Mouse (Mus musculus) urinary bladder, adult 2 months (tissue): ENCODE data around the gene Trpv3. TPM values are rescaled to one million over a fixed set of nuclear protein-coding genes. Genes with fewer than 3 reads are reported as not detected.
"Not testable (repeated sequence)": the region's sequence is repeated elsewhere in the genome, so short reads cannot be mapped to it uniquely, and the experiment has no call there.

Source experiments
- DNase-seq: peaks from one replicate; pipeline ENCODE4 v3.0.0; 2022; ENCODE audit warnings: low spot score
- polyA plus RNA-seq: library from polyadenylated mRNA; depleted of rRNA; stranded (reverse); fragments of >200 nt; gene quantifications from 2 replicates; pipeline ENCODE4 v1.2.3, GENCODE M21; 2012; rRNA removed

The Trpv3 gene
- polyA plus RNA-seq, 1 experiment = 0.32 TPM

DNA sequence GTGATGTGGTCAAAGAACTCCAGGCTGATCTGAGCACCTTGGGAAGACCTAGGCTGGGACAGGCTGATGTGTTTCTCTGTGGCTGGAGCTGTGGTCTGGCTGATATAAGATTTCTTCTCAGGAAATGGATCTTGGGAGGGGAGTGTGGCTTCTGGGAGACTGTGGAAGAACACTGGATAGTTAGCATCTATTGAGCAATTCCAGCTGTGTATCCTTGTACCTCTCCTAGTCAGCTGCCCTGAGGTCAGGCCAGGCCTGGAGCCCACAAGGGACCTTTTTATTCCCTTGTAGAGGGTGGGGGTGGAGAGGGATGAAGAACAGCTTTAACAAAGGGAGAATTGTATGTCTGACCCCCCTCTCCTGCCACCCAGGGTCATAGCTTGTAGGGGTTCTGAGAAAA, 17.2 kb downstream of the Trpv3 start:
- no peak for DNase-seq

DNA sequence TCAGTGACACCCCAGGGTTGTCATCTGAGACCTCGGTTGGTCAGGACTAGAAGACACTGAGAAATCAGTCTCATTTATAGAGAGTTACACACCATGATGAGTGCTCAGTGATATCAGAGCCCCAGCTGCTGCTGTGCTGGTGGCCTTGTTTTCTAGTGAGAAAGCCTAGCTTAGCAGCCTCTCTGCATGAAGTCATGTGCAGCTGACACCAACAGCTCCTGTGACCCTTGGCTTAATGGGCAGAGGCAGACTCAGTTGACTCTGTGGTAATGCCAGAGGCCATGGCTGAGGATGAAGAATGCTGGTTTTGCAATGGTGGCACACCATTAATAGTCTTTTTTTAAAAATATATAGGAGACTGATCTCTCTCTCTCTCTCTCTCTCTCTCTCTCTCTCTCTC, 22.4 kb downstream of the Trpv3 start:
- no peak for DNase-seq

DNA sequence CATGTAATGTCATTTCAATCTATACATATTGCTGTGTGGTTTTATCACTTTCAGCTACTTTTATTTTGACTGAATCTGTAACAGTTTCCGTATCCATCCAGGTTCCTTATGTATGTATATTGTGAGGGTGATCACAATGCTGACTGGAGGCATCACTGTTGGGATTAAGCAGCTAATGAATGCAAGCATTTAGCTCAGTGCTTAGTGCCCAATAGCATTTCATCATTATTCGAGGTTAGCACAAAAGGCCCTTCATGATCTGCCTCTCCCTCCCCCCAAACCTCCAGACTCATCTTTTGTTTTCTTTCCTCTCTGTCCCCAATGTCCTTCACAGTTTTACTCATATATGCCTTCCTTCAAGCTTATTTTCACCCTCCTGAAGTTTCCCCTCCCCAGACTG, 35.9 kb downstream of the Trpv3 start:
- DNase-seq = no peak

DNA sequence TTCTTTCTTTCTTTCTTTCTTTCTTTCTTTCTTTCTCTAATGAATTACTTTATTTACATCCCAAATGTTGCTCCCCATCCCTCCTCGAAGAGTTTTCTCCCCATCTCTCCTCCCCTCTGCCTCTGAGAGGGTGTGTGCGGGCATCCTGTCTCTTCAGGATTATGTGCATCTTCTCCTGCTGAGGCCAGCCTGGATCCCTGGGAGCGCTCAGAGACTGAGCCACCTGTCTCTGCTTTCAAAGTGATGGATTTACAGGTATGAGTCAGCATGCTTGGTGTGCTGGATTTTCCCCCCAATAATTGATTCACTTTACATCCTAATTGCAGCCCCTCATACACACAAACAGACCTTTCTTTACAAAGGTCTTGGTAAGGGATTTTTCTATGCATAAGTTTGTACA, 48.8 kb downstream of the Trpv3 start:
- DNase-seq = no peak

DNA sequence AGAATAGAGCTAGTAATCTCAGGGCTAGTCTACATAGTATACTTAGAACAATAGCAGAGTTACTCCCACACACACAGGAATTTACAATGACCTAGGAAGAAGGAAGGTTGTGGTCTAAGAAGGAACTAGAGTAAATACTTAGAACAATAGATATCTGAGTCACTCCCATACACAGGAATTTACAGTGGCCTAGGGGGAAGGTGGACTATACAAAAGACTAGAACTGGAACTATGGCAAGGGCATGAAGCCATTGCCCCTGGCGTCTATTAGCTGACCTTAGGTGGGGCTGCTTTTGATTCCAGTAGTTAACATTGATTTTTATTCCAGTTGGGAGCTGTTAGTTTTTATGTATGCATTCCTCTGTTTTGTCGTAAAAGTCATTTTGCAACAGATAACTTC, 51.4 kb downstream of the Trpv3 start:
- not testable (repeated sequence) for DNase-seq

DNA sequence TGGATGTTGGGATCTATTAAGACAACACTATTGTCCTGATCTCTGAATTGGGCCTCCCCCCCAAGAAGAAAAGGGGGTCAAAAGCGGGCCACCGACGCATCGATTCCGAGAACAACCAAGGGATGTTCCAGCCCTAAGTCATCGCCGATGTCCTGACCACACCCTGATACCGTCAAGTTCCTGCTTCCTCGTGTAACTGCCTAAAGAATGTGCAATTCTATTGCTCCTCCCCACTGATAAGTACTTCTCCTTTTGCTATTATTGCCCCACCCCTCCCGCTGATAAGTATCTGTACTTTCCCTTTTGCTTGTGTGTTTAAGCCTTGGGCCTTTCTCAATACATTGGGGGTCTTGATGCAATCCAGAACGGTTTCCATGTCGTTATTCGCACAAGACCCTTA, 53.9 kb downstream of the Trpv3 start:
- not testable (repeated sequence) for DNase-seq

DNA sequence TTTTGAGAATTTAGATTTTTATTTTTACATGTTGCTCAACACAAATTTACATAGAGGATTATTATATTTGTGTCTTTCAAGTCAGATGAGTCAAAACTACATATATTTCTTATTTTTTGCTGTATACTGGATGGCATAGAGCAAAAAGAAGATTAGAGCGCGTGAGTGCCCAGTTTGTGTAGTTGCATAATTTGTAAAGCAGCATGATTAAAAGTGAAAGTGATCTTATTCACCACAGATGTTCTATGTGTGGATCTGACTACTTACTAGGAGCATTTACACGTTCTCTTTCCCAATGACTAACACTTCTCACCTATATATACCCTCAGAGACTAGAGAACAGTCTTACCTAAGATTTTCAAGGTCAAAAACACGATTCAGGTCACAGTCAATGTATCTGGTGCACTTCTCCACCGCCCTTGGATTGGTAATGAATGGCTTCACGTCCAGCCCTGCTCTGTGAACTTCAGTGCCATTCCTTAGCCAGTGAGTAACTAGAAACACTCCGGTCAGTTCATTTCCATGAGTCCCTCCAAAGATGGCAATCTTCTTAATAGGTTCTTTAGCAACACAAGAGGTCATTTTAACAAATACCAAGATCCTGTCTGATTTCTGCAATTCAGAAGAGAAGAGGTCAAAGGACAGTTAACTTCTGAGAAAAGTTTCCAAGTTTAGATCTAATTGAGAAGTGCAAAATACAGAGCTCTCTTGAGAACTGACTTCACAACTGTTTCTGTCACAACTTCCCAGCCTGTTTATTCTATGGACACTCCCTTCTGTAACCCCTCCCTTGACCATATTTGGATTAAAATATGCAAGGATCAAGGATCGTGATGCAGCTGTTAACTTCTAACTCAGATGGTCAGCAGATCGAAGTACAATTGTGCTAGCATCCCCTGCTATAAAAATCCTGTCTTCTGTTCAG, 57.0 kb downstream of the Trpv3 start:
- no peak for DNase-seq

DNA sequence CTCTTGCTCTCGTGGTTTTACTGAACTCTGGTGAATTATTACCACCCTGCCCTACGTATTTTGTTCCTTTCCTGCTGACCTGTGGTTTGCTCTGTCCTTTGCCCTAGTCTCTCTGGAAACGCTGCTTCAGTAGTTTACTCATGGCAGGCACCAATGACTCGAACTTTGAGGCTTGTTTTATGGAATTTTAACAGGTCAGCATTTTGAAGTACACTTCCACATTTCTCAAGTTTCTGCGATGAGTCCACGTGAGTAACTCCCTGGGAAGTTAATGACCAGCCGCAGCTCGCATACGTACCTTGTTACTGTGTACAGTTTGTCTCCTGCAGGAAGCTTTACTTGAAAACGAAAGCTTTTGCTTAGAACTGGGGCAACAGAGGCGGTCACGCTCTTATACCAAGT, 59.3 kb downstream of the Trpv3 start:
- no peak for DNase-seq

DNA sequence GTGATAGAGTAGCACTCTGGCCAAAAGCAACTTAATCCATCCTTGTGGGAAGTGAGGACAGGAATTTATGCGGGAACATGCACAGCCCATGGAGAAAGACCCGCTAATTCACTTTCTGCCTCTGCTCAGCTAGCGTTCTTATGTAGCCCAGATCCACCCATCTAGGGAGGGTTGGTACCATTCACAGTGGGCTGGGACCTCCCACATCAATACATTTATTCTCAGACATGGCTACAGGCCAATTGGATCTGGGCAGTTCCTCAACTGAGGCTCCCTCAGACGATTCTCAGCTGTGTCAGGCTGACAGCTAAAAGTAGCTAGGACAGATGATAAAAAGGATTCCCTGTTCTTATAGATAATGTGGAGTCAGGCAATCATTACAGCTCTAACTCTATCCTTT, 60.2 kb downstream of the Trpv3 start:
- no peak for DNase-seq

DNA sequence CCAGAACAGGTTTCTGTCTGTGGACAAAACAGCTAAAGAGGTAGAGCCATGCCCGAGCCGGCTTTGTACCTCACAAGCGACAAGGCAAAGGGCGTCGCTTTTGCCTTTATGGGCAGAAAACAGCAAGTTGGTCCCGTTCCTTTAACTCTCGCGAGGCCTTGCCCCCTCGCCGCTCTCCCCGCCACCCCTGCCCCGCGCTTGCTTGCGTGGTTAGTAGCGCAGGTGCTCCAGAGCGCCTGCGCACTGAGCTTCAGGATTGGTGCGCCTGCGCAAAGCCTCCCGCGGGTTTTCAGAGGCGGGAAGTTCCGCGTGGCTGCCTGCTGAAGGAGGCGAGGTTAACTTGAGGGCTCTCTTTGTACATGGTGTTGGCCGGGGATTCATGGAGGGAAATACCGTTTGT, 62.3 kb downstream of the Trpv3 start, which contains the start of the genes Aspa, Gm49340 and Spata22:
Gene Aspa, minus strand, starts transcription at position 155 of the 400 bp plus-strand sequence.
Gene Gm49340, plus strand, starts transcription at position 300 of the 400 bp plus-strand sequence.
Gene Spata22, plus strand, starts transcription at position 300 of the 400 bp plus-strand sequence.
- DNase-seq = no peak

DNA sequence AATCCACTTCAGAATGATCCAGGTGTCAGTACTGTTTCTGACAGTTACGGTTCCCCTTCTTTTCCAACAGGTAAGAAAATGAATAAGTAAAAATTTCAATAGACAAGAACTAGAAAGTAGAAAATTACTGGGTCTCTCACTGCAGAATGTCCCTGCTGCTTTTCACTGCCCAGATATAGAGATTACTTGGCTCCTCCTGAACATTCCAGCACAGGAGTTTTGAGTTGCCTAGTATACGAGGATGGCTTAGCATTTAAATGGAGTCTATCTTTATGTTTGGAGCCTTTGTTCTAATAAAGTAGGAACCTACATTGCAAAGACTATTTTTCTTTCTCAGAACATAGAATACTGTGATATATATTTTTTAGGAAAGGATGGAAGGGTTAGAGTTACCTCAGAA, 66.2 kb downstream of the Trpv3 start:
- DNase-seq = no peak

DNA sequence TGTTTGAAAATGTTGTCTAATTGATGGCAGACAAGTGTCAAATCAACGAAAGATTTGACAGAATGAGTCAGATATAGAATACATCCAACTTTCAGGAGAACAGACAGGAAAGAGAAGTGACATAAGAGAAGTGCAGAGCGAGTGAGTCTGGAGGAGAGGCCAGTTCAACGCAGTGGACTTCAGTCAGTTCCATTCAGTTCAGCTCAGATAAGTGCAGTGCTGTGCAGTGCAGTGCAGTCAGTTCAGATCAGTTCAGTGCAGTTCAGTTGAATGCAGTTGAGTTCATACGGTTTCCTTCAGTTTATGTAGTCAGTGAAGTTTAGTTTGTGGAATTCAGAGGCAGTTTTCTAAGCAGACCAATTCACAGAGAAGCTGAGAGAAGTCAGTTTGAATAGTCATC, 69.7 kb downstream of the Trpv3 start:
- DNase-seq = no peak

Other genes starting within 250 kb of the Trpv3 start
- gene Camkk1, start 248.4 kb upstream of the Trpv3 start, polyA plus RNA-seq = 69.6 and 83.9 TPM in 2 replicates
- 3.7 and 4.6 TPM in 2 replicates for gene Ncbp3, start 219.6 kb upstream of the Trpv3 start, polyA plus RNA-seq
- gene Itgae, start 176.8 kb upstream of the Trpv3 start, polyA plus RNA-seq = 0.50 and 0.58 TPM in 2 replicates
- gene Haspin, start 129.1 kb upstream of the Trpv3 start, polyA plus RNA-seq = 0.41 and 0.58 TPM in 2 replicates
- 3.1 TPM in 2 replicates for gene P2rx5, start 107.0 kb upstream of the Trpv3 start, polyA plus RNA-seq
- gene Emc6, start 90.4 kb upstream of the Trpv3 start, polyA plus RNA-seq = 49.0 and 62.3 TPM in 2 replicates
- gene Tax1bp3, start 90.3 kb upstream of the Trpv3 start, polyA plus RNA-seq = 101 and 131 TPM in 2 replicates
- 32.5 and 37.5 TPM in 2 replicates for gene Ctns, start 68.3 kb upstream of the Trpv3 start, polyA plus RNA-seq
- gene Shpk, start 67.9 kb upstream of the Trpv3 start, polyA plus RNA-seq = 11.5 and 12.7 TPM in 2 replicates
- gene Trpv1, start 33.1 kb upstream of the Trpv3 start, polyA plus RNA-seq = 0.37 and 0.38 TPM in 2 replicates
- gene Aspa, start 62.2 kb downstream of the Trpv3 start, polyA plus RNA-seq = 23.8 and 25.8 TPM in 2 replicates
- gene Gm49340, start 62.4 kb downstream of the Trpv3 start, polyA plus RNA-seq = not detected in 2 replicates
- gene Spata22, start 62.4 kb downstream of the Trpv3 start, polyA plus RNA-seq = 0.21 and 0.44 TPM in 2 replicates
- gene Olfr20, start 83.4 kb downstream of the Trpv3 start, polyA plus RNA-seq = 0.04 and 0.10 TPM in 2 replicates
- gene Olfr376, start 103.9 kb downstream of the Trpv3 start, polyA plus RNA-seq = not detected in 2 replicates
- not detected in 2 replicates for gene Olfr1, start 132.2 kb downstream of the Trpv3 start, polyA plus RNA-seq
- not detected in 2 replicates for gene Olfr378, start 161.1 kb downstream of the Trpv3 start, polyA plus RNA-seq
- not detected in 2 replicates for gene Olfr380, start 190.1 kb downstream of the Trpv3 start, polyA plus RNA-seq
- not detected in 2 replicates for gene Olfr381, start 224.2 kb downstream of the Trpv3 start, polyA plus RNA-seq
- not detected in 2 replicates for gene Olfr382, start 249.8 kb downstream of the Trpv3 start, polyA plus RNA-seq